ENCODE assay signal across 8 mouse cellular contexts in genomic region chr9:35117384-35118295, GRCm38 (mm10). TPM values are rescaled to one million over a fixed set of nuclear protein-coding genes. Genes with fewer than 3 reads are reported as not detected.
A peak's percentile ranks its signal among the peaks of the same experiment; 100 is the strongest.
DNase-seq lines count a peak whose midpoint lies in the region; ATAC-seq lines count a peak whose summit lies in the region.

No protein-coding gene starts in this region.

- peak; percentile 50 for DNase-seq in cerebellum, adult 9-10 months
- DNase-seq in cerebellum, adult 11 months = no peak
- DNase-seq in gastrocnemius, postnatal 25 days = peak; percentile 37
- DNase-seq in intestine, embryonic 14.5 days (ENCODE audit: low spot score) = peak; percentile 75
- DNase-seq in neural tube, embryonic 10.5 days (ENCODE audit: extremely low spot score, low spot score) = peak; percentile 53
- DNase-seq in left cerebral cortex, adult 9 months (ENCODE audit: low spot score in 2 of 2) = no peak

- no peaks in the 10 kb centered on the region for H3K9me3 ChIP-seq in intestine, embryonic 14.5 days (ENCODE audit: control insufficient read depth, low read length)
- H3K9me3 ChIP-seq in liver, embryonic 16.5 days (replicated peaks; ENCODE audit: control insufficient read depth, low read length) = no peaks in the 10 kb centered on the region

- peaks cover 10% of the 10 kb centered on the region for H3K4me1 ChIP-seq in brown adipose tissue, adult 24 weeks (ENCODE audit: control insufficient read depth, insufficient read depth, insufficient read length, low read length)
- H3K4me1 ChIP-seq in intestine, embryonic 14.5 days (replicated peaks; ENCODE audit: control insufficient read depth, insufficient read depth, low read length) = peaks cover 9% of the 10 kb centered on the region
- H3K4me1 ChIP-seq in liver, embryonic 16.5 days (ENCODE audit: control insufficient read depth, low read depth, low read length) = peaks cover 68% of the 10 kb centered on the region

- peak overlapping the region; percentile 80 for H3K4me2 ChIP-seq in intestine, embryonic 14.5 days (ENCODE audit: low read length)
- H3K4me2 ChIP-seq in liver, embryonic 16.5 days (ENCODE audit: low read depth, low read length) = peak overlapping the region; percentile 92

- H3K4me3 ChIP-seq in brown adipose tissue, adult 24 weeks (ENCODE audit: insufficient read depth, low read depth, low read length) = peak overlapping the region; percentile 87
- peak overlapping the region; percentile 70 for H3K4me3 ChIP-seq in intestine, embryonic 14.5 days (ENCODE audit: low read depth, low read length)
- H3K4me3 ChIP-seq in liver, embryonic 16.5 days (ENCODE audit: low read depth, low read length) = peak overlapping the region; percentile 86

- peak overlapping the region; percentile 92 for H3K27ac ChIP-seq in brown adipose tissue, adult 24 weeks (replicated peaks; ENCODE audit: low read depth, low read length)
- peak overlapping the region; percentile 80 for H3K27ac ChIP-seq in intestine, embryonic 14.5 days (ENCODE audit: low read depth)
- peak overlapping the region; percentile 93 for H3K27ac ChIP-seq in liver, embryonic 16.5 days (ENCODE audit: low read length)

- WGBS in intestine, embryonic 14.5 days = 28% methylated on average over 15 of the region's 15 CpGs
- WGBS in liver, embryonic 16.5 days (ENCODE audit: insufficient replicate concordance) = 11% methylated on average over 15 of the region's 15 CpGs

- H3K27me3 ChIP-seq in intestine, embryonic 14.5 days (replicated peaks; ENCODE audit: control insufficient read depth, insufficient read depth, low read length) = no peaks in the 10 kb centered on the region
- no peaks in the 10 kb centered on the region for H3K27me3 ChIP-seq in liver, embryonic 16.5 days (ENCODE audit: control insufficient read depth, insufficient read depth, low read depth, low read length)

- ATAC-seq in intestine, embryonic 14.5 days (replicated peaks; ENCODE audit: low FRiP score, low TSS enrichment, low read depth) = no peak
- ATAC-seq in liver, embryonic 16.5 days (ENCODE audit: low read depth) = peak; percentile 5

- H3K9ac ChIP-seq in intestine, embryonic 14.5 days (ENCODE audit: low read length) = peak overlapping the region; percentile 76
- peak overlapping the region; percentile 88 for H3K9ac ChIP-seq in liver, embryonic 16.5 days (ENCODE audit: low read depth, low read length)

- H3K36me3 ChIP-seq in intestine, embryonic 14.5 days (ENCODE audit: control insufficient read depth, insufficient read depth, low read length) = 0 out of 2 replicates have a peak, but pooled peaks cover under 1% of the 10 kb centered on the region
- no peaks in the 10 kb centered on the region for H3K36me3 ChIP-seq in liver, embryonic 16.5 days (ENCODE audit: control insufficient read depth, insufficient read depth)

RNA-seq across cellular contexts. Expression of gene St3gal4, which starts 1.4 kb away (rescaled TPM):
- 14.2 and 15.2 TPM in 2 replicates for polyA plus RNA-seq in brown adipose tissue, adult 24 weeks (2012; ENCODE audit: insufficient read depth, insufficient read length, missing spikeins)
- 1 to 10 TPM; 4.4 to 5.3 TPM for total RNA-seq in gastrocnemius, postnatal 25 days (2021)
- 28.9 and 34.1 TPM in 2 replicates for polyA plus RNA-seq in intestine, embryonic 14.5 days (2014; fragmentation: Nextera tagmentation; extraction: Ambion mirVana)
- polyA plus RNA-seq in liver, embryonic 16.5 days (2015; fragmentation: Nextera tagmentation; extraction: Ambion mirVana) = 21.7 and 22.3 TPM in 2 replicates

RNA-seq across cellular contexts. Expression of gene Dcps, which starts 58.2 kb away (rescaled TPM):
- 12.6 and 17.4 TPM in 2 replicates for polyA plus RNA-seq in brown adipose tissue, adult 24 weeks (2012; ENCODE audit: insufficient read depth, insufficient read length, missing spikeins)
- total RNA-seq in gastrocnemius, postnatal 25 days (2021) = 1 to 10 TPM; 5.9 to 6.7 TPM
- 85.7 and 94.1 TPM in 2 replicates for polyA plus RNA-seq in intestine, embryonic 14.5 days (2014; fragmentation: Nextera tagmentation; extraction: Ambion mirVana)
- 43.4 and 44.2 TPM in 2 replicates for polyA plus RNA-seq in liver, embryonic 16.5 days (2015; fragmentation: Nextera tagmentation; extraction: Ambion mirVana)

Comparison
In these comparisons a context has a peak if more than half of its experiments do, and no peak if none do; other contexts are left out.
1. DNase-seq: peak in cerebellum, adult 9-10 months (single experiment), gastrocnemius, postnatal 25 days (single experiment), intestine, embryonic 14.5 days (single experiment) and neural tube, embryonic 10.5 days (single experiment); none in cerebellum, adult 11 months (single experiment) and left cerebral cortex, adult 9 months (0 of 2).
2. Peak in every context shown above with its lines, with median percentiles within 50 percentile points of each other: H3K27ac ChIP-seq and H3K4me3 ChIP-seq.